Mouse (Mus musculus) heart, adult 2 months (tissue): Measurements from ENCODE around the gene H2-Ob.

Source experiments
- CTCF ChIP-seq: fragments of 200-600 bp; IDR thresholded peaks from 2 replicates; pipeline ENCODE4 v1.8.1; 2022; ENCODE audit warnings: antibody characterized with exemption, mild to moderate bottlenecking, moderate library complexity
- EP300 ChIP-seq: fragments of 200-500 bp; IDR thresholded peaks from 2 replicates; pipeline ENCODE4 v1.6.1; 2011; ENCODE audit warnings: low read depth, low read length, control low read depth; ENCODE audit not compliant: insufficient read depth

DNA sequence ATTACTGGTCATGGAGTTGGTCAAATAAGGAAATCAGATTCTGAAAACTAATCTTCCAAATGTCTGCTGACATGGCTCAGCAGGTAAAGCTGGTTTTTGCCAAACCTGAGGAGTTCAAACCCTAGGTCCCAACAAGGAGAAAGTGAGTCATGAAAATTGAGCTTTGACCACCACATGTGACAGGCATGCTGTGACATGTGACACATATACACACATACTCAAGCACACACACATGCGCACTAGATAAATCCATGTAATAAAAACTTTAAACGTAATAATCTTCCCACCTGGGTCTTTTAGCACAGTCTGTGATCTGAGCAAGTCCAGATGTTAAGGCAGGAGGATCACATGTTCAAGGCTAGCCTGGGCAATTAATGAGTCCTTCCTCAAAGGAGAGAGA lies 65.1 kb downstream of the H2-Ob start:
- TF ChIP-seq CTCF (no peak), EP300 (no peak)
